Mouse (Mus musculus) skeletal muscle tissue, adult 2 months (tissue): ENCODE measurements around the gene Ptpn22.

Experiments used
- DNase-seq: peaks from one replicate; pipeline ENCODE4 v3.0.0-alpha.2; 2012; ENCODE audit warnings: low read depth, low spot score

Ptpn22 gene

DNA sequence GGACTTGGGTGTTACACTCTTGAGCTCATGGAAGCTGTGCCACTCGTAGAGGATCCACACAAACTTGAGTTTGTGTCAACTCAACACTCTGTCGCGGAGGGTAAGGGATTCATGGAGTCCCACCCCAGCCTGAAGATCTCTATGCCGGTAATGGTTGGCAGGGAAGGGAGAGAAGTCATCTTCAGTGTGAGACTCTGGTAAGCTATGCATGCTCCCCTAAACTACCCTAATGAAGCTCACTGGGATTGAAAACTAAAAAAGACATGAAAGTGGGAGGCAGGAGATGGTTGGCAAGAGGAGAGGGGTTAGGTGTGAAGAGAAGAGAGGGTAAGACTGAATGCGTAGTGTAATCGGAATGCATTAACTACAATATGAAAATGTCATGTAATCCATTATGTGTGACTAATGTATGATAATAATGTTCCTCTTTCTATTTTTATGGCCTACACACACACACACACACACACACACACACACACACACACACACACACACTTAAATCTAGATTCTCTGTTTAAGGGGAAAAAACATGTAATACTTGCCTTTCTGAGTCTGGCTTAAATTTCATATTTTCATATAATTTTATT lies 1.5 kb upstream of the Ptpn22 start:
- no peak for DNase-seq

DNA sequence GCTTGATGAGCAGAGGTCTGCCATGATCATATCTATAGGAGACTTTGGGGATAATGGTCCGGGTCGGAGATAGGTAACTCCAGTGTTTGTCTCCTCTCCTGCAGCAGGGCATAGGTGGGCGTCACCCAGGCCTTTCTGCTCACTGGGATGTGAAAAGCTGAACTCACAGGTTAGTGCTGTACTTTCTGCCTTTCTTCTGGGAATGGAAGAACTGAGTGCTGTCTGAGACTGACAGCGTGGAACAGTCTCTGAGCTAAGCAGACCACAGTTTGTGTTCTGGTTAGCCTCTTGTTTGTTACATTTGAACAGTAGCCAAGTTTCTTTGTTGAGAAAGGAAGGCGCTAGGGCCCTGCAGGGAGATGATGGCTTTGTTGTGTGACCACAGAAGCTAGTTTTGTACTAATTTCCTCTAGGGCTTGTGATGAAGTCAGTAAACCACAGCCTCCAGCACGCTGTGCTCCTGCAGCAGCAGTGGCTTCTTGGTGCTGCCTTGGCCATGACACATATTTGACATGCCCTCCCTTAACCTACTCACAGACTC lies 326 bp downstream of the Ptpn22 start:
- peak; percentile 45 for DNase-seq

DNA sequence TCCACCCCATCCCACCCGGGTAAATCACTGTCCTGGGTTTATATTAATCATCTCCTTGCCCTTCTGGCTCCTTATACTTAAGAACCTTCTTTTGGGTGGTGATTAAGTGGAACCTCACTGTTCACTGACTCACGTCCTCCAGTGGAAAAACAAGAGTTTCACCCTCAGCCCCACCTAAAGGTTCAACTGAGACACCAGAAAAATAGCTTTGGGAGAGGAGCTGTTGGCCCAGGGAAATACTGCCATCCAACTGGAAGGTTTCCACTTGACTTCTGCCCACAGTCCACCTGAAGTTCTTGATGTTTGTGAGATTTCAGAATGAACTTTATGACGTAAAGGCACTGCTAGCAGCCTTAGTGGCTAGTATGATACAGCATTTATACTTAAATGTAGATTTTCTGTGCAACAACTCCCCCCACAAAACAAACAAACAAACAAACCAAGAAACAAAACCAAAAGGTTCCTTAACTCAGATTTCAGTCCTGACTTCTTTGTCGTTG lies 3.2 kb downstream of the Ptpn22 start:
- no peak for DNase-seq

DNA sequence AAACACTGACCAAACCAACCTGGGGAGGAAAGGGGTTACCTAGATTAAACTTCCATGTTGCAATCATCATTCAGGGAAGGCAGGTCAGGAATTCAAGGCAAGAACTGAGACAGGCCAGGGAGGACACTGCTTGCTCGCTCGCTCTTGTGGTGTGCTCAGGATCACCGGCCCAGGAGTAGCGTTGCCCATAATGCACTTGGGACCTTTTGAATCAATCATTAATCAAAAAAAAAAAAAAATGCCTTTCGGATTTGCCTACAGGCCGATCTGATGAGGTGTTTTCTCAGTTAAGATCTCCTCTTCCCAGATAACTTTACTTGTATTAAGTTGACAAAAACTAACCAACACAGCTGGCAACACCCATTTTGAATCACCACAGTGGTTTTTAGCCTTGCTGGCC lies 4.6 kb downstream of the Ptpn22 start:
- no peak for DNase-seq

DNA sequence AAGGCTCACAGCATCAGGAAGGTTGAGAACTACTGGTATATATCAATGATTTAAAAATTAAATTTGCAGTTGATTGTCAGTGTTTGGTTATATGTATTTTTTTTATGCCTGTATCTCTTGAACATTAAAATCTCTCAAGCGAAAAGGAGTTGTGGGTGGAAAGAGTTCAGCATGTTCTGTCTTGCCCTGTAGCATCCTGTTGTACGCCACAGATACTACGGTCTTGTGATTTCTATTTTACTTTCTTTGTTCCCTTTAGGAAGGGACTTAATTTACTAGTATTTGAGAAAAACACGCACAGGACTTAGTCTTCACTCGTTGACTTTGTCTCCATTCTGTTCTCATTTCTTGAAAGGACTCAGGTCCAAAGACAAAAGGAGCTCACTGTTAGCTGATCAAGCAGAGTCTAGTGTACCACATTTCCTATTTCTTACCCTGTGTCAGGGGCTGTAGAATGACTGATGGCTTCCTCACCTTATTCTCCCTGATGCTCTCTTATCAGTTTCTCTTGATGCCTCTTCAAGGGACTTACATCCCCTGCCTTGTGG lies 7.9 kb downstream of the Ptpn22 start:
- DNase-seq = no peak

DNA sequence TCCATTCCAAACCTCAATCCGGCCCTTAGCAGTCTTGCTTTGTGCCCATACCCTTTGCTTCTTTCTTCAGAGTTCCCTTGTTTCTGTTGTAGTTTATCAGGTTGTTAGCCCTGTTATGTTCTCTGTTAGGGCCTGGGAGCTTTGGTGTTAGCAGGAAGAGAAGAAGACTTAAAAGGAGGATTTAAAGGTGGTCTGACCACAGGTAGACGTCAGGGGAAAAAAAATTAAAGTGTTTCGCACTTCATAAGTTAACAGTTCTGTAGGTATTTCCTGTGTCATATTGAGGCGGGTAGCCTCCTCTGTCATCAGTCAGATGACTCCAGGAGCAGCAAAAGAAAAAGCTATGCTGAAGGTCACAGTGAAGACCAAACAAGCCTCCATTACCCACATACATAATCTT lies 8.4 kb downstream of the Ptpn22 start:
- DNase-seq = no peak

DNA sequence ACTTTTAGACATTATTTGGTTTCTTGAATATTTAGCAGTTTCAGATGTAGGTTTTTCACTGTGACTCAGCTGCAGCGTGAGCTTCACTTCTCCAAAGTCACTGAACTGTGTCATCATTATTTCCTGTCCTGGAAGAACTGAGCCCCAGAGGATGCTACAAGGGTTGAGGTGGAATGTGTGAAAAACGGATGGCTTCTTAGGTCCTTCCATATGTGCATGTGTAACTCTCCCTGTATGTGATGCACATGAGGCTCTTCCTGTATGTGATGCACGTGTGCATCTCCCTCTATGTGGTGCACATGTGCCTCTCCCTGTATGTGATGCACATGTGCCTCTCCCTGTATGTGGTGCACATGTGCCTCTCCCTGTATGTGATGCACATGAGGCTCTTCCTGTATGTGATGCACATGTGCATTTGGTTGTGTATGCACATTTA lies 13.1 kb downstream of the Ptpn22 start:
- DNase-seq = no peak

DNA sequence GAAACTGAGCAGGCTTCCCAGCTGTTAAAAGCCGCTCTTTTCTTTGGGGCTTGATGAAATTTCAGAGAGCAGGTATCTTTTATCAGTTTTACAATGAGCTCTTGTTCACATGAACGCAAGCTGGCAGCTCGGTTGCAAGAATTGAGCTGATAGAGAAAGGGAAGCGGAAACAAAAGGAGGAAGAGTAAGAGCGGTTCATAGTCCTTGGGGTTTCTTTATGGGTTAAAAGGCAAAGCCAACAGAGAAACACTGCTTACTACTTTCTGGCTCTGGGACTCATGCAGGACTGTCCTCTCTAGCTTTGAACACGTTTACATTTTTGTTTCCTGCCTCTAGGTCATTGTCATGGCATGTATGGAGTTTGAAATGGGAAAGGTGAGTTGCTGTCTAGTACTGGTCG lies 14.7 kb downstream of the Ptpn22 start:
- no peak for DNase-seq

DNA sequence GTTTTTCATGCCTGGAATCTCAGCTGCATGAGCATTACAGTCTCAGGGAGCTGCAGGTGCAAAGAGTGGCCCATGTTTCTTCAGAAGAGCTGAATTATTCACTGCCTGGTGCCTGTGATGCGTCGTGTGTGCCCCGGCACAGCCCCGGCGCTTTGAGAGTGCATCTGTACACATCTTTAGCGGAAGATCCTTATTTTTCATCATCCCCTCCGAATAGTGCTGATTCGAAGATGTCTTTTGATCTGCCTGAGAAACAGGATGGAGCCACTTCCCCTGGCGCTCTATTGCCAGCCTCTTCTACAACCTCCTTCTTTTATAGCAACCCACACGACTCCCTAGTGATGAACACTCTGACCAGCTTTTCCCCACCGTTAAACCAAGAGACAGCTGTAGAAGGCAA lies 26.4 kb downstream of the Ptpn22 start:
- no peak for DNase-seq

DNA sequence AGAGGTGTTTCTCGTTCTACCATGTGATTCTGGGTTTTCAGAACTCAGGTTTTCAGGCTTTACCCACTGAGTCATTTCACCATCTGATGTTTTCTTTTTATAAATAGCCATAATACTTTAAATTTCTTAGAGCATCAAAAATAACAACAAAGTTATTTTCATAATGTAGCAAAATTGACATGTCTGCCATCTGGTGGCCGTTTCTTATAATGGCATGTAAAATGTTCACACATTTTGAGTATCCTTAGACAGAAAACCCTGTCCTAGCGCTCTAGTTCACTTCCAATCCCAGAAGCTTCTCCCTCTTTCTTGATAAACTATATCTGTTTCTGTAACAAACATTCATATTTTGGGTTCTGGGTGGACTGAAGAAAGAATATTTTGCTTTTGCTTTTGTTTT lies 28.0 kb downstream of the Ptpn22 start:
- peak; percentile 12 for DNase-seq

DNA sequence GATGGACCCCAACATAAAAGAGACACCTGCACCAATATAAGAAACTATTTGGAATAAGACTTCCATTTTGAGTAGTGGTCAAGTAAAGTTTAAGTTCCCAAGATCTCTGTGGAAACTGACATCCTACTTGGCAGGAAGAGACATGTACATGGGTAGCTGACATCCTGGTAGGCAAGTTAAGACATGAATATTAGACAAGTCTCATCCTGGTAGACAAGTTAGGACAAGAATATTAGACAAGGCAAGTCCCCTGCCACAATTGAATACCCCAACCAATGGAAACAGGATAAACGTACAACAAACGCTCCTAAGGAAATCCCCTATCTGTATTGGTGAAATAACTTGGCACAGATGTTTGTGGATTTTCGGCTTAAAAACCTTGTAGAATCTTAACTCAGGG lies 33.8 kb downstream of the Ptpn22 start:
- DNase-seq = no peak

DNA sequence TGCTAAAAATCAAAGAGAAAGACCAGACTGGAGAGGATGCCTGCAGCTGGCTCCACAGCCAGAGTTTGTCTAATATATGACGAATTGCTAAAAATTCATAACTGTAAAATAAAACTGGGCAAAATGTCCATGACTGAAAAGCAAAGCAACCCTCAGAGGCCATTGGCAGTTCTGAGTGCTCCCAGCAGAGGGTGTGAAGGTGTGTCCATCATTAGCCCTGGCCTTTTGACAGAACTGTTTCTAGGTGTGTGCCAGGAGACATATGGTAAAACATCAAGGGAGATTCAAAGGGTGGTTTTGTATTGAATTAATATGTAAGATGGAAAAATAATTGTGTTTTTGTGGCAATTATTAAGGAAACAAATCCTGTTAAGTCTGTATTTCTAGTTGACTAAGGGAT lies 45.1 kb downstream of the Ptpn22 start:
- DNase-seq = peak; percentile 11

DNA sequence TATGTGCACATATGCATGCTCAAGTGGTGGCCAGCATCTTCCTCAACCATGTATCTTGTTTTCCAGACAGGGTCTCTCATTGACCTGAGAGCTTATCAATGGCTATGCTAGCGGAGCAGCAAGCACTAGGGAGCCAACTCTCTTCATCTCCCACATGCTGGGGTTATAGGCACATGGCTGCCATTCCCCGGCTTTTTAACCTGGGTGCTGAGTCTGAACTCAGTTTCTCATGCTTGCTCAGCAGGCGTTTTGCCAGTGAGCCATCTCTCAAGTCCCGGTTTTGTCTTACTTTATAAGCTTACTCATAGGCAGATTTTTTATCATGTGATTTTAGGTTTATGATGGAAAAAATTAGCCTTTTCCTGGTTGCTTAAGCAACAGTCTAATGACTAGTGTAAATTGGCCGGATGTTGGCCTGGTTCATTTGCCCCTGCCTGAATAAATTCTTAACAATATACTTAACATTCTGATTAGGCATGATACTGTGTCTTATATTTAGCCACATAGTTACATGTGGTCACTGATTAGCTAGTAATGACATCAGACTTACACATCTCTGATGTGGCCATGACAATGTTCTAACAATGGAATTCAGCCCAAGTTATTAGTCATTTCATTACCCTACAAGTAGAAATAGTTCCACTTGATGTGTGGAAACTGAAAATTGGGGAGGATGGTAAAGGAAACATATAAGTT lies 47.9 kb downstream of the Ptpn22 start:
- no peak for DNase-seq

DNA sequence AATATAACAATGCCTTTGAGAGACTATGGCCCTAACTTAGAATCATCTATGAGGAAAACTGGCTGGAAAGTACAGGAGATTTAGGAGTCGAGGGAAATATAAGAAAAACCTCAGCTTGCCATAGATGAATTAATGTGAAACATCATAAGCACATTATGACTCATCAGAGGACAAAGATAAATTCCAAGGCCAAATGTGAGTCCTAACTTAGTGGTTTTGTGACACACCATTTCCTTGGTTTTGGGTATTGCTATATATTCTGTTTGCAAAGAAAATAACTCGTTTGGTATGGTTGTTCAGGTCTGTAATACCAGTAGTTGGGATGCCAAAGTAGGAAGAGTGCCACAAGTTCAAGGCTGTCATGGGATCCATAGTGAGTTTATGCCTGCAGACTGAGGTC lies 49.2 kb downstream of the Ptpn22 start:
- no peak for DNase-seq

DNA sequence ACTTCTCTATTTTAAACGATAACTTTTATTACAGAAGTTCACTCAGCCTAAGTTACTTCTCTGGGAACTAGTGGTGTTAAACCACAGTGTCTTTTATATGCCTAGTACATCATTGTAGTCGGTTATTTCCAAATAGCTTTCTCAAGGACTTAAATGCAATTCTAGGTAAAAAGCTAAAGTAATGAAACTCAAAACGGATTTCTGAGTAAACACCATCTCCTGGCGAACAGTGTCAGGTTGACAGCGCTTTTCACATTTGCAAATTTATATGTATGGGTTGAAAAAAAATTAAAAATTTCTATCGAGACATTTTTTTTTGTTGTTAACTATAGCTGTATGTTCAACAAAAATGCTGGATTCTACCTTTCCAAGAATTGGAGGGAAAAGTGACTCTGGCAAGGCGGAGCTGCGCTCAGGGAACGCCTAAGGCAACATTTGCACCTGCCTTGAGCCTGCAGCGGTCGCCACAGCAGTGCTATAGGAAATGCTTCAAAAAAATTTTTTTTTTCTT lies 53.9 kb downstream of the Ptpn22 start:
- no peak for DNase-seq

DNA sequence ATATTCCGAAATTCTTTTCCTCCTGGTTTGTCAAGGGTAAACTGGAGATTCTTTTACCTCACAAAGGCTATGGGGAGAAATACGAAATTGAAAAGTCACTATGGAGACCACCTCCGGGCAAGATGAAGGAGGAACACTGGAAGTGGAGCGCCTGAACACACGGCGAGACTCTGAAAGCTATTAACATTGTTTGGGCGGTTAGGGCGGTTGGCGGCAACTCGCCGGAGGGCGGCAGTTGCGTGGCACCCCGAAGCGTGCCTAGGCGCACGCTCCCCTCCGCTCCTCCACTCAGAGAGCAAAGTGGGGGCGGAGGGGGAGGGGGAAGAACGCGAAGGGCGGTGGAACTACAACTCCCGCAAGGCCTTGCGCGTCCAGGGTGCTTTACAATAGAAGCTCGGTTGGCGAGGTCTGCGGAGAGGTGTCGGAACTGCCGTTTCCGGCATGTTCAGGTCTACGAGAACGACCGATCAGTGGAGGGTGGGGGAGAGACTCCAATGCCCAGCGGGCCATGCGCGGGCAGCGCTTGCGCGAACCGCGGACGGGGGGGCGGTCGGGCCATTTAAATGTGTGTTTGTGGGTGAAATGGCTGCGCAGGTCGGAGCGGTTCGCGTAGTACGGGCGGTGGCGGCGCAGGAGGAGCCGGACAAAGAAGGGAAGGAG lies 54.5 kb downstream of the Ptpn22 start, which contains the start of gene Rsbn1:
Gene Rsbn1 (plus strand): TSS at position 111 of the 660 bp plus-strand sequence.
- DNase-seq = peak; percentile 97

DNA sequence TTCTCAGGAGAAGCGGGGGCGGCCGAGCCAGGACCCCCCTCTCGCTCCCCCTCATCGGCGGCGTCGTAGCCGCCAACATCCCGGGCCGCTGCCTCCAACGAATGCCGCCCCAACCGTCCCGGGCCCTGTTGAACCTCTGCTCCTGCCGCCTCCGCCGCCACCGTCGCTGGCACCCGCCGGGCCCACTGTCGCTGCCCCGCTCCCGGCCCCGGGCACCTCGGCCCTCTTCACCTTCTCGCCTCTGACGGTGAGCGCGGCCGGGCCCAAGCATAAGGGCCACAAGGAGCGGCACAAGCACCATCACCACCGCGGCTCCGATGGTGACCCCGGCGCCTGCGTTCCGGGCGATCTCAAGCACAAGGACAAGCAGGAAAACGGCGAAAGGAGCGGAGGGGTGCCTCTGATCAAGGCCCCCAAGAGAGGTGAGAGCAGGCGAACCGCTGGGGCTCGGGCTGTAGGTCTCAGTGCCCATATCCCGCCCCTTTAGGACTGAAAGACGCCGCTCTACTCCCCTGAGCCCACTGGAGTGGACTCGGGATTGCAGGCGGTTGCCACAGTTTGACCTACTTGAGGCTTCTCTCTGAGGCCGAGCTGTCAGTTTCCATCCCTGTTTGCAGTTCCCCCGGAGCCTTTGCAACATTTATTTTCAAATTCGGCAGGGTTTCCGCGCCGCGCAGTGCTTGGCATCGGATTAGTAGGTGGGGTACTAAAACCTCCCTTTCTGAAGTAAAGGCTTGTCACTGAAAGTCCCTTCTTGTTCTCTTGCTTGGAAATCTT lies 55.3 kb downstream of the Ptpn22 start:
- peak; percentile 33 for DNase-seq

DNA sequence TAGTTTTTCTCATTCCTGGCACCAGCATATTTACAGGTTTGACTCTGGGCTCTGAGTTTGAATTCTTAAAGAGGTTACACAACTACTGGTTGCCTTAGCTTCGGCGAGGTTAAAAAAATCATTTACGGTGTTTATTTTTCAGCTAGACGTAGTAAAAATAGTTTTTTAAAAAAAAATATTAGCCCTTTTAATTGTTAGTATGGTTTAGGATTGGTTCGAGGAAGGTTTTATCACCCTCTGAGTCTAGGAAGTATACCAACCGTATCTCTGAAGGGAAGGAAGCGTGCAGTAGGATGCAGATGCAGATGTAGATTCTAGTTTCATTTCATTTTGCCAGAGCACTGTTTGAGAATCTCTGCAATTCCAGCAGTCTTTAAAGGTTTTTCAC lies 55.9 kb downstream of the Ptpn22 start:
- DNase-seq = no peak

DNA sequence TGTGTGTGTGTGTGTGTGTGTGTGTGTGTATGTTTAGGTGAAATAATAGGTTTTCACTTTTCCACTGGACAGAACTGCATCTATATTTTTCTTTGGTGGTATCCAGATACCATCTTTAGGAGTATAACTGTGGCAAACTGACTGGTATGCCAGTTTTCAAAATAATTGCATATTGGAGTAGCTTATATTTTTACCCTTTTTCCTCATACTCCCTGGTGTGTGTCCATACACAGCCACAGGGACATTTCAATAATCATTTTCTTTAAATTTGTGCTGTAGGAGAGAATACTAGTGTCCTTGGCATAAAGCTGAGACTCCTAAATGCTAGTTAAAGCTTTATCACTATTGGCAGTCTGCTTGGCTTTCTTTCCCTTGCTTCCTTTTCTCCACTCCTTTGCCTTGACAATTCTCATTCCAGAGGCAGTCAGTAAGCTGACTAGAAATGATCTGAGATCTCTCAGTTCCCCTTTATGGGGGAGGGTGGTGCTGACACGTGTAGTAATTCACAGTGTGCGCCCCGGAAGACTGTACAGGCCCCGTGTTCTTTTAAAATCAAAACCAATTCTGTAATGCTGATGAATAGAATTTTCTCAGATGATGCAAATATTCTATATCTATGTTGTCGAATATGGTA lies 56.7 kb downstream of the Ptpn22 start:
- DNase-seq = peak; percentile 11

DNA sequence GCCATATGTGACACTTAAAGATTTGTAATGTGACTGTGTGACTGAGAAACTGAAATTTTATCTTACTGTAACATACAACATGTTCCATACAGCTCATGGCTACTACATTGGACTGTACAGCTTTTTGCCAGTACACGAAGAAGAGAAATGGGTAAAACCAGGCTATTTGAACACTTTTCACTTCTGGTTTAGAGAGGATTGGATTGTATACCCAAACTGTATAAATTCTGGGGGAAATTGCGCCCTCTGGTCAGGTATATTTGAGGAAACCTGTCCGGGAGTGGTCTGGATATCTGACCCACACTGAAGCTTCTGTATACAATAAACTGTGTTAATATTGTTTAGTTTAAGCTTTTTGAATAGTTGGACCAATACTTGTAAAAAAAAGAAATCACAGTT lies 57.2 kb downstream of the Ptpn22 start:
- no peak for DNase-seq

DNA sequence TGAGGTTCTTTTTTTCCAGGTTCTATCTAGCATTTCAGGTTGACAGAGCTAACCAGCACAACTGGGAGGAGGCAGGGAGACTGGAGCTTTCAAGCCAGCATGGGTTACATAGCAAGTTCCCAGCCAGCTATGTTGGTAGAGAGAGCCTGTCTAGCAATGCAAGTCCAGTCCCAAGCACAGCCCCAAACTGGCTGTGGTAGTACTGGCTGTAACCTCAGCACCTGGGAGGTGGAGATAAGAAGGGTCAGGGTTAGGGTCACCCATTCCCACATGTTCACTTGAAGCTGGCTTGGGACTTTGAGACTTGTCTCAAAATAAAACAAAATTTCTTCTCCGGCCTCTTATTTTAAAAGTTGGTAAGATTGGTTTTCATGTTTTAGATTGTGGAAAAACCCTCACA lies 60.5 kb downstream of the Ptpn22 start:
- DNase-seq = no peak
